In the genomic region with DNA sequence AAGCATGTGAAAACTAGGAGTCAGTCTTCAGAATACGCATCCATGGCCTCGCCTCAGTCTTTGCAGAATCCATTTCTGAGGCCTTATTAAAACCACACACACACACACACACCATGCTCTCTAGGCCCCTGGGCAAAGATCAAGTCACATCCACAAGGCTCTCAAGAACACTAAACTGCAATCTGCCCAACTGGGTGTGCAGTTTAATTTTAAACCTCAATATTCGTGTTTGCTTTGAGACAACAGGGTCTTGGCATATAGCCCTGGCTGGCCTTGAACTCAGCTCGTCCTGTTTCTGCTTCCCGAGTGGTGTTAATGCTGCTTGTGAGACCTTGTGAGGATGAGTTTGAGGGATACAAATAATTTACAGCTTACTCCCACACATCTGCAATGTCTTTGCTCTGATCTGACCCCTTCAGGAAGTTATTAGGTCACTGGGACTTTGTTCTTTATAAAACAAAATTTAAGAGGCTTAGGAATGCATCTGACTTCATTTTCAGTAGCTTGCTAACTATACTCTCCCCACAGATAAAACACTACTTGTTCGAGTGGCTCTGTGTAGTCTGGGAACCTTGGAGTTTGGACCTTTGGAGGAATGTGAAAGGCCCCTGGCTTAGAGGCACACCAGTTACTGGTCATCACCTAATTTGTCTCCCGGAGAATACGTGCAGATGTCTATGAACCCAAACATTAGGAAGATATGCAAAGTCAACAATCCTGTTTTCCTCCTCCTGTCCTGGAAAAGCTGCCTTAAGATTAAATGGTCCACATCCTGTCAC, we compare ENCODE assay signal across 1 mouse cellular context.
TF ChIP-seq lines count a peak whose summit lies in the region.

No protein-coding gene starts in this region.

TF ChIP-seq in myocyte, 11 proteins besides CTCF, POLR2A, EP300 and RAD21 (continued from another document):
- no peak for TF ChIP-seq TCF3 (IDR thresholded peaks at IDR 0.05; ENCODE audit: insufficient read length, low read depth)
TF ChIP-seq in myocyte: peak in this region for 1.
